Mouse (Mus musculus): ENCODE results near the gene Aspn.
A peak's percentile ranks its signal among the peaks of the same experiment; 100 is the strongest.

The Aspn gene

DNA sequence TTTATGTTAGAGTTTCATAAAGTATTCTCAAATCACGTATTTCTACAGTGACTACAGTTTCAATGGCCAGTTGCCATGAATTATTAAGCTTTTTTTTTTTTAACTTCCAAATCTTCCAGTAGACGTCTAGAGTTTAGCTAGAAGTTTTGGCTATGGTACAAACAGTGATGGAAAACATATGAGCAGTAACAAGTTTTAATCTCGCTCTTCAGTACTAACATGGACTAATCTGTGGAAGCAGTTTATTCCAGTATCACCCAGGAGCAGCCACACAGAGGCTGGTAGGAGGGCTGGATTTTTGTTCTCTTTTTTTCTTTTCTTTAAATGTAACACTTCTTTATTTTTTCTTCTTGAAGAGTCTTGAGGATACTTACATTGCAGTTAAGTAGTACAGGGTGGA is at the start of gene Aspn:
Gene Aspn, plus strand, starts transcription at position 165 of the 400 bp plus-strand sequence.
- peak; percentile 66 for DNase-seq (ENCODE audit: low read depth)

DNA sequence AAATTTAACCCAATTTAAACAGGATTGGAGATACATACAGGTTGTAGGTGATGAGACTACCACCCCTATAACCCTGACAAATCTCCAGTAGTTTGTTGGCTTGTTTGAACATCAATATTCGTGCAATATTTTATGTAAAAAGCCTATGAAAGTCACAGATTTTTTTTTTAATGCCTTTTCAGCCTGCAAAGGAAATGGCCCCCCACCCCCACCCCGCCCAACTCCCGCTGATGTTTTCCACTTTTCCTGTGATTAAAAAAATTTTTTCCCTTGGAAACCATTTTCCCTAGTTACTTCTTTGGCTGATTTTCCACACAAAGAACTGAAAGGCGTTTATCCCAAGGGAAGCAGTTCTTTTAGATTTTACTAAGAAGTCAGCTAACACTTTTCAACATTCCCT is 39.7 kb upstream of the Aspn start, which contains the start of gene Ecm2:
Gene Ecm2, plus strand, starts transcription at position 301 of the 400 bp plus-strand sequence.
- DNase-seq (ENCODE audit: low read depth), result no peak

DNA sequence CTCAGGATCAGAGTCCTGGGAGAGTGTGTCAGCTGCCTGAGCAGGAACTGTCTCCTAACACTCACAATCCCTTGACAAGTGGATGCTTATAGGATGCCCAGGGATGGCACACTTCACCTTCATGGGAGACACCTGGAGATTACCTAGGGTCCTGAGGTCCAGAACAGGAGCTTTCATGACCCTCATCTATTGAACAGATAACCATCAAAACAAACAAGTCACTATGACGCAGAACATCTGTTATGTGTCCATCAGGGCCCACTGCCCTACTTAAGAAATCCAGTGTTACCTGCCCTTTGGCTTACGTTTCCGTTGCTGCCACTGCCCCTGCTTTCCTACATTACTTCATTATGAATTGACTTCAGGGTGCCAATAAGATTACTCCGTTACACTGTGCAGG is 38.5 kb upstream of the Aspn start:
- no peak for DNase-seq (ENCODE audit: low read depth)

DNA sequence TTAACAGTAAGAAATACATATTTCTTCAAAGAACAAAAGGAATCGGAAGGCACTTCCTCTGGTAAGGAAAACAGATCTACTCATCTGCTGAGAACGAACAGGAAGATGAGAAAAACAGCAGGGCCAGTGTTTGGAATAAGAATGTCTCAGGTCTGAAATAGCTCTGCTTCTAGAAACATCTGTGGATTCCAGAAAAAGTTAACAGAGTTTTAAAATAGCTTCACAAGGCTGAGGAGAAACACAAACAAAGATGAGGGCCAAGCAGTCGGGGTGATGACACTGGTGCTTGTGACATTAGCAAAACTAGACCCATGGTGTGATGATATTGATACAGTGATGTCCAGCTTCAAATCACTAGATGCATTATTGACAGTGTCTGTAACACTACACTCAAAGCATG is 37.1 kb upstream of the Aspn start:
- no peak for DNase-seq (ENCODE audit: low read depth)

DNA sequence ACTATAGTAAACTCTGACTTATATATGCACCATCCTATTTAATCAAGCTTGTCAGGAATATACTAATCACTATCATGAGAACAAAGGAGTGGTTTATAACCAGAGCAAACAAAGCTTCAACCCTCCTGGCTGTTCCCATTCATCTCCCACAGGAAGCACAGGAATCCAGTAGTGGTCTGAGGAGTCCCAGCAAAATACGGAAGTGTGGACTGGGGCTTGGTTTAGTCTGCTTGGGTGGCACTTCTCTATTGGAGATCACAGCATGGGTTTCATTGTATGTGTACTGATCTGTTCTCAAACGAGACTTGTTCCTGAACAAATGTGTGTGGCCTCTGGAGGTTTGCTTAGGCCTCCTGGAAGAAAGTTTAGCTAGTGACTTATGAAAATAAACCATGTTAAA is 25.5 kb upstream of the Aspn start:
- no peak for DNase-seq (ENCODE audit: low read depth)

DNA sequence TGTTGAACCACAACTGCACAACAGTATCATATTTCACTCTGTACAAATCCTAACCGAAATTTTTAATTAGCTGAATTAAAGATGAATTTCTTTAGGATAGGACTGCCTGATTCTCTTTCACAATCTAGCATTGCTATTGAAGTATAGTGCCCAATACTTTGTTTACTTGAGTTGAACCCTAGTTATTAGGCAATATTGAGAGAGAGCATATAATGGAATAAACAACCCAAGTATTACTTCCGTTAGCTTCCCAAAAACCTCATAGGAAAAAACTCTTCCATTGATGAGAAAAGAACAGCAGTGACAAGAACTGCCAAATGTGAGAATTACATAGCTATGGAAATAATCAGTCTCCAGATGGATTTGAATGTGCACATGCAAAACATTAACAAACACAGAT is 18.0 kb upstream of the Aspn start:
- no peak for DNase-seq (ENCODE audit: low read depth)

DNA sequence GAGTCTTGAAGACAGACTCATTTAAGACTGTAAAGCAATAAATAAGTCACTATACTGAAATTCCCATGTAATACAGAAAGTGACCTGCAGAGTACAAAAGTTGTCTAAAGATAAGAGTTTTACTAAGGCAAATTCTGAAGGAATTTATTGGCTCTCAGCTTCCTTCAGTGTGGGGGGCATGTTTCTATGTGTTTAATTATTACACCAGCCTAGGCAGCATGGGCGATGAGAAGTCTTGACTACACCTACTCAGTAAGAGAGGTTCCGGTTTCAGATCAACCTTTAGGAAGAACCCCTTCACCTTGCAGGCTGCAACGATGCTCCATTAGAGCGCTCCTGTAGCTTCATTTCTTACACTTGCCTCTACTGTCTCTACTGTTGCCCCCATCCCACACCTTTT is 13.6 kb upstream of the Aspn start:
- DNase-seq (ENCODE audit: low read depth), result no peak

DNA sequence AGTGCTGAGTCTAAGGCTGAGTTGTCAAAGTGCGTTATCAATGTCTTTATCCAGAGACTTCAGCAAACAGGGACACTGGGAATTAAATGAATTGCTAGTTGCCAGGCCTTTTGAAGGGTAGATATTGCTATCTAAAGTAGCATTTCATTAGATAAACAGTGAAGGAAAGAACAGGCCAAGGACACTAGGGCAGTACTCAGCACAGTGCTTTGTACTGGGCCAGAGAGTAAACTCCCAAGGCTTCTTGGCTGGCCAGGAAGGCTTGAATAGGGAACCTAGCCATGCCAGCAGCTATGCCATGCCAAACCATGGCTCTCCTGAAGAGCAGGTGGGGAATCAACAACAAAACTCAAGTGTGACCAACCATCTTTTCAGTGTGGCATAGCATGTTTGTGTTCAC is 7.3 kb upstream of the Aspn start:
- DNase-seq (ENCODE audit: low read depth), result no peak

DNA sequence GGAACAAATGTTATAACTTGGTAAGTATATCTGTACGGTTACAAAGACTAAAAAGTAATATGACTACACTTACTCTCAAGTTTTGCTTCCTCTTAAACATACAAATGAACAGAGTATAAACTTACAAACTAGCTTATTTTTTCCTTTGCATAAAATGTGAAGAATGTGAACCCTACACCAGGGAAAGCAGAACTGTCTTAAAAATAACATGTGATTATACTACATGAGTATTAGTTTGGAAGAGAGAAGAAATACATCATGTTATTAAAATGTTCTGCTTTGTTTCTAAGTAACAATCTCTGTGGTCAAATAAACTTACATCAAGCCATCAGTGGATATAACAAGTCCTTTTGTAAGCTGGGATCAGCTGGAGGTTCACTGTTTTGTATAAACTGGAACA is 5.5 kb upstream of the Aspn start:
- no peak for DNase-seq (ENCODE audit: low read depth)

DNA sequence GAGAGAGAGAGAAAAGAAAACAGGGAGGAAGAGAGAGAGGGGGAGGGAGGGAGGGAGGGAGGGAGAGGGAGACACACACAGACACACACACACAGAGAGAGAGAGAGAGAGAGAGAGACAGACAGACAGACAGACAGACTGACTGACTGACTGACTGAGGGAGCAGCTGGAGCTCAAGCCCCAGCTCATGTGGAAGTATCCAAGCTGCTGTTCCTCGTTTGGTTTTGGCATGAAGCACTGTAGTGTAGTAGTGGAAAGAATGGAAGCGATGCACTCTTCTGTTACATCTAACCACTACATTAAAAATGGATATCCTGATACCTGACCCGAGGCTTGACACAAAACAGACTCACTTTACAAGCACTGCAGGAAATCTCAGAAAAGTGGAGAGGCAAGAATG is 1.4 kb downstream of the Aspn start:
- DNase-seq (ENCODE audit: low read depth), result no peak

DNA sequence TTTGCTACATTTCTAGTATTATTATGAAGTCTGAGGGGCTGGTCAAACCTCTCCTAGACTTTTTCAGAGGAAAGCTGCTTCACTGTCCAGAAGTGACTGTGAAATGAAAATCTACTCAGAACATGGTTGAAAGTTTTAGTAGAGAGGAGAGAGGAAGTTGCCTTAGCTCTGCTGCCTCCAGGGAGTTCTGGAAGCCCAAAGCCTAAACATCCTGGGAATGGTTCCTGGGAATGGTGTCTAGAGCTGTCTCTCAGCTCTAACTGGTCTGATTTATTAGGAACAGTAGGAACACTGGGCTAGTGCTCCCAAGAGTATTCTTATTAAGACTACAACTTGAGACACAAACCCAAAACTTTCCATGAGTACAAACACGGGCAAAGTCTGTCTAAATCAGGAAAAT is 2.3 kb downstream of the Aspn start:
- DNase-seq (ENCODE audit: low read depth), result peak; percentile 64

DNA sequence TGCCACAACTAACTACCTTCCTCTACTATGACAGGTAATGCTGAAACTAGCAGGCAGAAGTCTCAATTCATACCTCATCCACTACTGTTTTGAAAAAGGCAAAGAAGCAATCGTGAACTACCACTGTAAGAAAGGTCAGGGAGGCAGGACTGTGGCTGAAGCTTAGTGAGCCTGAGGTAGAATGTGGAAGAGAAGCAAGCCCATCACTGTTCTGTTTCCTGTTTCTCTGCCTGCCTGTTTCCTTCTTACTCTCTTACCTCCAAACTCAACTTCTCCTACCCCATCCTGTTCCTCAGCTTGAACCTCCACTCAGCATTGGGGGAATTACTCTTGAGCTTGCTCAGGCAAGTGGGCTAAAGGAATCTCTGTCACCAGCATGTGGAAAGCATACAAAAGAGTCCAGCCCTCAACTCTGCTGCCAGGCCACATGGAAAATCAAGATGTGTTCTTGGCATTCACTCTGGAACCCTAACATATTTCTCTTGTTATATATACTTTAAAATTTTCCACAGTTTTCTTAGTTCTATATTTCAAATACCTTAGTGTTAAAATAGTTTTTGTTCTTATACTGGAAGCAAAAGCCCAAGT is 3.4 kb downstream of the Aspn start:
- no peak for DNase-seq (ENCODE audit: low read depth)

DNA sequence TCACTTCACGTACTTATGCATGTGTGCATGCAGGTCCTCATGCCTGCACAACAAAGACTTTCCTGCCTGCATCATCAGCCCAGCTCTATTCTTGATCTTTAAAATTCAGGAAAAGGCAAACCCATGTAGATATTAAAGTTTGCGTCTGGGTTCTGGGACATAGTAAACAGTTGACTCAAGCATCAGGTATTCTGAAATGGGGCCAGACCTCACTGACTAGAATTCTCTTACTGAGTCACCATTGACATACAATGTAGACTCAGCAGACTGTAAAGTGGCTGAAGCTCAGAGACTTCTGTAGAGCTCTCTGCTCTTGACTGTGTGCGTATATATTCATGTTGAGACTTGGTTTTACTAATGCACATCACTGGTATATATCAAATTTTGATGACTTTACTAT is 5.4 kb downstream of the Aspn start:
- DNase-seq (ENCODE audit: low read depth), result peak; percentile 82

DNA sequence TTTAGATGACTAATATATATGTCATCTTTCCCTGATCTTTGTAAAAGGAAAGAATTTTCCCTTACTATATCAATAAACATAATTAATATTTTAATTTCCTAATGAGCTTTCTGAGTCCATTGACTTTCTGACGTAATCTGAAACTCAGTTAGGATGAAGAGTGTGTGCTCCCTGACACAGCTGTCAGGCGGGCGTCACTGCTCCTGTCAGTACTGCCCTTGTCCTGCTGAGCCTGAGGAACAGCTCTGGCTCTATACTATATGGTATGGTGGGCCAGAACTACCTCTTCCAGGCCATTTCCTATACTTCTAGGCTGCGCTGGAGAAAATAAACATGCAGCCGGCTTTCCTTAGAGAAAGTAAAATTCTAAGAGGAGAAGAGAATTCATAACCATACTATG is 10.3 kb downstream of the Aspn start:
- DNase-seq (ENCODE audit: low read depth), result no peak

DNA sequence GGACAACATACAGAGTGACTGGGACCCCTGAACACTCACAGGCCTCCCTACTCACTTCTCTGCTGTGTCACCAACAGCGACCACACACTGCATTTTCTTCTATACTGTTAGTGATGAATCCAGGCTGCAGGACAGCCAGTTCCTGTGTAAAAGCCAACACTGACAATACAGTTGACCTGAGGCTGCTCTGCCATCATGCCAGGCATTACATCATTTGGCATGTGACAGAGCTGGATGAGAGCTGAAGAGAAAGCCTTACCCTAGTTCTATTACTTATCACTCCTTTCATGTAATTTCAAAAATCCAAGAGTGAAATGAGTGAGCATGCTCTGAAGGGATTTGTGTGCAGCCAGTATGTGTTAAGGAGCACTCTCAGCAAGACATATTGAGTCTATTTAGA is 12.0 kb downstream of the Aspn start:
- DNase-seq (ENCODE audit: low read depth), result no peak

DNA sequence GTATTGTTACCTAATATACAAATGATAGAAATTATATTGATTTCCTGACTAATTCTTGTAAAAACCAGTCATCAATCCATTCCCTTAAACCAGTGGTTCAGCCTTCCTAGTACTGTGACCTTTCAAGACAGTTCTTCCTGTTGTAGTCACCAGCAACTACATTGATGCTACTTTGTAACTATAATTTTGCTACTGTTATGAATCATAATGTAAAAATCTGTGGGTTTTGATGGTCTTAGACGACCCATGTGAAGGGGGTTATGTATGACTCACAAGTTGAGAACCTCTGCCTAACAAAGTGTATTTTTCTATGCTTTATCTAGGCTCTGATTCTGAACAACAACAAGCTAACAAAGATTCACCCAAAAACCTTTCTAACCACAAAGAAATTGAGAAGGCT is 12.7 kb downstream of the Aspn start:
- DNase-seq (ENCODE audit: low read depth), result no peak

DNA sequence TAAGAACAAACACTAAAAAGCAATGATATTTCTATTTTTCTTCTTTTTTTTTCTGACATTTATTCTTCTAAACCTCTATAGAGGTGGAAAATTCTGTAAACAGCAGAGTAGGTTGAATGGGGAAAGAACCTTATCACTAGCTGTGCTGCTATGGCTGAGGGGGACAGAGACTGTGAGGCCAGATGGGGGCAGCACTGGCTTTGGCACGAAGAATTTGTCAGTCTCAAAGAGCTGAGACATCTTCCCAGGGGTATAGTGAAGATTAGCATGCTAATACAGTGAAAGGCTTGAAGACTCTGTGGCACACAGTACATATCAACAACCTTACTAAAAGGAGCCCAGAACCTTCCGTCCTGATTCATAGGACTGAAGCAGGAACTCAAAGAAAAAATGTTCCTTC is 14.9 kb downstream of the Aspn start:
- DNase-seq (ENCODE audit: low read depth), result no peak

DNA sequence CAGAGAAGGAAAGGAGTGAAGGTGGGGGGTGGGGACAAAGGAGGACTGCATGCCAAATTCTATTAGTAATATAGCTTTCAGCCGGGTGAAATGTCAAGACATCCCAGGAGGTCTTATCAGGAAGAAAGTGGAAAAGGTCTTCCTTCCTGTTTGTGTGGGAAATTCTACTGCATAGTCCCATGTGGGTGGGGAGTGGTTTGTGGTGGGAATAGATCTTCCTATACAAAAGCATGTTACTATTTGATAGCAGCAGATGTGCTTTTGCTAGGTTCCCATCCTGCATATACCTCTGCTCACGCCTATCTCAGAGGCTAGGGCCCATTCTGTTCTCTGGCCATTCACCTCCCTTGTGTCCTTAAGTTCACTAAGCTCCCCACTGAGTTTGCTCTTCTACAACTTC is 16.6 kb downstream of the Aspn start:
- DNase-seq (ENCODE audit: low read depth), result no peak

DNA sequence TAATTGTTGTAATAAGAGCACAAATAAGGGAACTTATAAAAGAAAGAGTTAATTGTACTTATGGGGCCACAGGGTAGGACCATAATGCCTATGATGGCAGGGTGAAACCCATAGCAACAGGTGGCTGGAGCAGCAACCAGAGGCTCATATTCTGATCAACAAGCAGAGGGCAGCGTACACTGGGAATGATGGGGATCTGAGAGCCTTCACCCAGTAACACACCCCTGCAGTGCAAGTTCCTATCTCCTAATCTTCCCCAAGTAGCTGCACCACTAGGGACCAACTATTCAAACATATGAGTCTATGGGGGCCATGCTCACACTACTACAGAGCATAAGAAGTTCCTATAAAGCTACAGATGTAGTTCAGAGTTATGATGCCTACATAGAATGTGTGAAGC is 20.1 kb downstream of the Aspn start:
- DNase-seq (ENCODE audit: low read depth), result no peak

DNA sequence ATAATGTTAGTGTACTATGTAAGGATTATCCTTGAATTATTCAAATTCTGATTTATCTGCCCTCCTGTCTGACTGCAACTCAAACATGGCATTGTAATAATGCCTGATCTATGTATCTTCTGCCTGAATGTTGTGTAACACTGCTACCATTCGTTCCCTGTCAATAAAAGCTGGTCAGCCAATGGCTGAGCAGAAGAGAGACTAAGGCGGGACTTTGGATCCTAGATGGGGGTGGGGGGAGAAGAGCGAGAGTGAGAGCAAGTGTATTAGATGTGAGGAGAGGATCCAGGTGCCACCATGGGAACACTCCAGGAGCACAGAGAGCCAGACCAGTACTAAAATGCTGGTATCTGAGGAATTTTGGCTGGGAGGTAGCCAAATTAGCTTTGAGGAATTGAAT is 26.1 kb downstream of the Aspn start:
- no peak for DNase-seq (ENCODE audit: low read depth)

DNA sequence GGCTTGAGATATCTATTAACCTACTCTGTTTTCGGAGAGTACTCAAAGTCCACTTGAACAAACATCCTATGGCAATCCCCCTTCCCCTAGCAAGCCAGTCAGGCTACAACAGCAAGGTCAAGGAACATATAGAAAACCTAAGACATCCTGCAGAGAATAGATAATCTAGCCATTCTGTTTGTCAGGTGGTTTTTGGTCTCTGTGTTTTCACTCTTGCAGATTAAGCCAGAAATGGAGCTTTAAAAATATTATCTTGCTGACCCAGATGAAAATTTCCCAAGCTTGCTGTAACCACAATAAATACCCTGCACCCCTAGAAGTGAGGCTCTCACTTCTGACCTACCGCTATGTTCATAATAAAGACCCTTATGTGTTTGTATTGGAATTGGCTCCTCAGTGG is 27.2 kb downstream of the Aspn start:
- DNase-seq (ENCODE audit: low read depth), result no peak

DNA sequence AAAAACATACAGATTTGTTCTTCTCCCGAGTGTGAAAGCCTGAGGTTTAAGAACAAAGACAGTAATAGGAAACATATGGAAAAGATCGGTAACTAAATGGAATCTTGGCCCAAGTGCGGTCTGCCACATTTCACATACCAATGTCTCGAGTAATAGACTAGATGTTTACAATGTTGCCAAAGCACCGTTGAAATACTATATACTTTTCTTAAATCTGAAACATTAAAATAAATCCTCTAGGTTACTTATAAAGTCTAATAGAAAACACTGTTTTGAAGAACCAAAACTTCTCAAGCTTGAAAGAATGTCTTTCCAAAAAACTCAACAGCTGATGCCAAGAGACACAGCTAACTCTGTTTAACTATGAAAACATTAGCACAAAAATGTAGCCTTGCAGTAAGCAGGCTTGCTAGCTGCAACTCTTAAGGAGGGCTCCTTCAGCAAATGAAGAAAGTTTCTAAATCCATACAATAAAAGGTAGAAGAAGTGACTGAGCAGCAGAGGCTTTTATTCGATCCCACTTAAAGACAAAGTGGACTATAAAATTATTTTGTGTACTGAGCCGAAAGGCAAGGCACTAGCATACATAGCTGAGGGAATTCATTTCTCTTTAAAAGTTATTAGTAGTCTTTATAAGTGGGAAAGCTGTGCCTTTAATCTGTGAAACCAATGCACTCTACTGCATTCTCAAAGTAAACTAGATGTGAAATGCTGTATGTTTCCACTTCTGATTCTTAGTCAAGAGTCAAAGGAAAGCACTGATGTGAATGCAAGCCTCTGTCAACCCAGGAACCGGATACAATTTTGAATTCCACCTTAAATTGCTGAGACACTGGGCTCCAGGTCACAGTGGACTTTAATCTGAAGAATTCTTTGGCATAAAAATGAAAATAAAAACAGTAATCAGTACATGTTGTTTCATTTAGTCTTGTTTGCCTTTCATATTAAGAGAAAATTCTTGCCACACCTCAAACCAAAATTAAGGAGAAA is 37.6 kb downstream of the Aspn start, which contains the start of gene Omd:
Gene Omd, plus strand, starts transcription at position 922 of the 990 bp plus-strand sequence.
- DNase-seq (ENCODE audit: low read depth), result peak; percentile 65

DNA sequence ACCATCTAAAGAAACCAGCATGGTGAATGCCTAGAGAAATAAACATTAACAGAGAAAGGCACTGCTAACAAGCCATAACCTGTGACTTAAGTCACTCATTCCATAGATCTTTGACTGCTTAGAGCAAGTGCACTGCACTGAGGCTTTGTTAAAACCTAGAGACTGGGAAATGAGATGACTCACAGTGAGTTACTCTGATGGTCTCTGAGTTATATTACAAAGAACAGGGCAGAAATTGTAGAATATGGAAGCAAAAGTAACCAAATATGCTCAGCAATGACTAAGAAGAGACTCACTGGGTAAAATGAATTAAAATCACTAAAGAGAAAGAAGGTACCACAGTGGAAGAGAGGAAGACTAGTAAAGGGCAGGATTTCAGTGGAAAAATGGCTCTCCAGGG is 39.6 kb downstream of the Aspn start:
- DNase-seq (ENCODE audit: low read depth), result no peak

Measured in fibroblast of lung, adult 2 months (primary cell).